Mouse (Mus musculus): ENCODE measurements at regions not wholly inside any gene's neighbourhood (a gene's known extent, or its start where the extent isn't known, plus 50 kb on each side); places are given as distances from the start of the nearest gene placed in this dataset.

- Histone ChIP-seq H3K9ac (ENCODE audit: low read depth, low read length) (peak overlapping the region; percentile 29; the same call in 1 of the 2 replicates), H3K36me3 (ENCODE audit: control insufficient read depth, insufficient read depth, low read length) (no peaks in the 10 kb centered on the region)
These were observed 67.9 kb upstream of the Serbp1 start for GRCm38 (mm10) chr6:67169873-67170673.

GRCm38 (mm10) chr6:67168803-67169202 is 69.2 kb upstream of the Serbp1 start:
- H3K36me3 ChIP-seq (ENCODE audit: control insufficient read depth, insufficient read depth, low read length), result no peaks in the 10 kb centered on the region
- peak overlapping the region; percentile 43 for H3K4me3 ChIP-seq (ENCODE audit: low read length)
- no peak for ATAC-seq
- H3K27ac ChIP-seq (ENCODE audit: low read length), result no peak overlapping the region
- H3K4me2 ChIP-seq (ENCODE audit: low read depth, low read length), result peak overlapping the region; percentile 50
- peak overlapping the region; percentile 44 for H3K9ac ChIP-seq (ENCODE audit: low read depth, low read length)
- H3K9me3 ChIP-seq (ENCODE audit: control insufficient read depth, low read length), result no peaks in the 10 kb centered on the region
- H3K27me3 ChIP-seq (replicated peaks; ENCODE audit: control insufficient read depth, insufficient read depth, low read length), result no peaks in the 10 kb centered on the region
- no peaks in the 10 kb centered on the region; the same call in 1 of the 2 replicates for H3K4me1 ChIP-seq (ENCODE audit: control insufficient read depth, insufficient read depth, low read length)
- WGBS, result 37% methylated on average over 2 of the region's 2 CpGs

More at GRCm38 (mm10) chr6:67169873-67170673, 67.9 kb upstream of the Serbp1 start:
- H3K27ac ChIP-seq (ENCODE audit: low read length), result 0 out of 2 replicates have a peak overlapping the region, but pooled peaks have one; percentile 12
- peak; percentile 92 for ATAC-seq
- peak overlapping the region; percentile 30 for H3K4me2 ChIP-seq (ENCODE audit: low read depth, low read length)
- H3K4me3 ChIP-seq (ENCODE audit: low read length), result peak overlapping the region; percentile 27
- no peaks in the 10 kb centered on the region; the same call in 1 of the 2 replicates for H3K4me1 ChIP-seq (ENCODE audit: control insufficient read depth, insufficient read depth, low read length)
- H3K27me3 ChIP-seq (replicated peaks; ENCODE audit: control insufficient read depth, insufficient read depth, low read length), result no peaks in the 10 kb centered on the region
- no peaks in the 10 kb centered on the region for H3K9me3 ChIP-seq (ENCODE audit: control insufficient read depth, low read length)
- 43% methylated on average over 13 of the region's 13 CpGs for WGBS

- Histone ChIP-seq H3K4me2 (ENCODE audit: low read depth, low read length) (peak overlapping the region; percentile 50), H3K4me3 (ENCODE audit: low read length) (peak overlapping the region; percentile 43), H3K36me3 (ENCODE audit: control insufficient read depth, insufficient read depth, low read length) (no peaks in the 10 kb centered on the region), H3K27me3 (replicated peaks; ENCODE audit: control insufficient read depth, insufficient read depth, low read length) (no peaks in the 10 kb centered on the region), H3K9me3 (ENCODE audit: control insufficient read depth, low read length) (no peaks in the 10 kb centered on the region), H3K9ac (ENCODE audit: low read depth, low read length) (peak overlapping the region; percentile 44), H3K4me1 (ENCODE audit: control insufficient read depth, insufficient read depth, low read length) (no peaks in the 10 kb centered on the region; the same call in 1 of the 2 replicates), H3K27ac (ENCODE audit: low read length) (no peak overlapping the region)
- 15% methylated on average over 11 of the region's 11 CpGs for WGBS
- peak; percentile 60 for ATAC-seq
These were observed 69.8 kb upstream of the Serbp1 start for GRCm38 (mm10) chr6:67168031-67168777.

- Histone ChIP-seq H3K27me3 (replicated peaks; ENCODE audit: control insufficient read depth, insufficient read depth, low read length) (no peaks in the 10 kb centered on the region), H3K4me2 (ENCODE audit: low read depth, low read length) (no peak overlapping the region), H3K4me3 (ENCODE audit: low read length) (no peak overlapping the region), H3K4me1 (ENCODE audit: control insufficient read depth, insufficient read depth, low read length) (no peaks in the 10 kb centered on the region; the same call in 1 of the 2 replicates), H3K27ac (ENCODE audit: low read length) (no peak overlapping the region), H3K36me3 (ENCODE audit: control insufficient read depth, insufficient read depth, low read length) (no peaks in the 10 kb centered on the region), H3K9ac (ENCODE audit: low read depth, low read length) (no peak overlapping the region), H3K9me3 (ENCODE audit: control insufficient read depth, low read length) (no peaks in the 10 kb centered on the region)
- 84% methylated on average over 6 of the region's 6 CpGs for WGBS
- ATAC-seq, result no peak
These were observed 72.9 kb upstream of the Serbp1 start for GRCm38 (mm10) chr6:67165091-67165490.

GRCm38 (mm10) chr6:67163947-67164346 is 74.0 kb upstream of the Serbp1 start:
- no peak overlapping the region for H3K9ac ChIP-seq (ENCODE audit: low read depth, low read length)
- WGBS, result 79% methylated on average over 2 of the region's 2 CpGs
- H3K4me3 ChIP-seq (ENCODE audit: low read length), result no peak overlapping the region
- H3K36me3 ChIP-seq (ENCODE audit: control insufficient read depth, insufficient read depth, low read length), result no peaks in the 10 kb centered on the region
- H3K4me2 ChIP-seq (ENCODE audit: low read depth, low read length), result no peak overlapping the region
- no peak for ATAC-seq
- no peaks in the 10 kb centered on the region; the same call in 1 of the 2 replicates for H3K4me1 ChIP-seq (ENCODE audit: control insufficient read depth, insufficient read depth, low read length)
- no peaks in the 10 kb centered on the region for H3K9me3 ChIP-seq (ENCODE audit: control insufficient read depth, low read length)
- H3K27ac ChIP-seq (ENCODE audit: low read length), result no peak overlapping the region
- H3K27me3 ChIP-seq (replicated peaks; ENCODE audit: control insufficient read depth, insufficient read depth, low read length), result no peaks in the 10 kb centered on the region

DNA sequence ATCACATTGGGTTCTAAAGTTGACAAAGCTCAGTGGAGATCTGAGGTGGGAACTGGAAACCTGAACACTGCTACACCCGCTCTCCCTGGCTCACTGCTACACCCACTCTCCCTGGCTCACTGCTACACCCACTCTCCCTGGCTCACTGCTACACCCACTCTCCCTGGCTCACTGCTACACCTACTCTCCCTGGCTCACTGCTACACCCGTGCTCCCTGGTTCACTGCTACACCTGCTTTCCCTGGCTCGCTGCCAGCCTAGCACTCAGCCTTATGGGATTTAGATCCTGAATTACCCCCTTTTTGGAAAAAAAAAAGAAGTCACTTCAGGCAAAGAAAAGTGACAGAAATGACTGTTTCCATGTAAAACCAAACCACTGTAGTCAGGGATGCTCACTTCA is 75.2 kb upstream of the Serbp1 start:
- Histone ChIP-seq H3K36me3 (ENCODE audit: control insufficient read depth, insufficient read depth, low read length) (no peaks in the 10 kb centered on the region), H3K9ac (ENCODE audit: low read depth, low read length) (no peak overlapping the region), H3K4me1 (ENCODE audit: control insufficient read depth, insufficient read depth, low read length) (no peaks in the 10 kb centered on the region; the same call in 1 of the 2 replicates), H3K27me3 (replicated peaks; ENCODE audit: control insufficient read depth, insufficient read depth, low read length) (no peaks in the 10 kb centered on the region), H3K4me3 (ENCODE audit: low read length) (no peak overlapping the region), H3K9me3 (ENCODE audit: control insufficient read depth, low read length) (no peaks in the 10 kb centered on the region), H3K27ac (ENCODE audit: low read length) (no peak overlapping the region), H3K4me2 (ENCODE audit: low read depth, low read length) (no peak overlapping the region)
- WGBS, result 60% methylated on average over 3 of the region's 3 CpGs
- ATAC-seq, result no peak

DNA sequence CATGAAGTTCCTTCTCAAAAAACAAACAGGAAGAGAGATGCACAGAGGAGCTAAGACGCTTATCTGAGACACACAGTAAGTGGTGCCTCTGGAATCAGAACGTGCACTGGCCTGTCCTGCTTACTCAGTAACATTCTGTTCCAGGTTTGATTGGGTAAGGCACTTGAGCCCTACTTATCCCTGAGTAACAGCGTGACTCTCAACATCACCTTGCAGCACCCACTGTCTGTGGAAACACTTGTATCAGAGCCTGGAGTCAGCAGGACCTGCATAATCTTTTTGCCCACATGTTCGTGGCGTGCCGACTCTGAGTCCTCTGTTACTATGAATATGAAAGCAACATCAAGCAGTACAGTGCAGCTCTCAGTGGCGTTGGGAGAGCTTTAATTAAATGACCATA is 76.4 kb upstream of the Serbp1 start:
- H3K4me3 ChIP-seq (ENCODE audit: low read length), result no peak overlapping the region
- no peaks in the 10 kb centered on the region for H3K36me3 ChIP-seq (ENCODE audit: control insufficient read depth, insufficient read depth, low read length)
- no peaks in the 10 kb centered on the region for H3K27me3 ChIP-seq (replicated peaks; ENCODE audit: control insufficient read depth, insufficient read depth, low read length)
- no peaks in the 10 kb centered on the region for H3K4me1 ChIP-seq (ENCODE audit: control insufficient read depth, insufficient read depth, low read length)
- 70% methylated on average over 7 of the region's 7 CpGs for WGBS
- H3K9ac ChIP-seq (ENCODE audit: low read depth, low read length), result no peak overlapping the region
- no peaks in the 10 kb centered on the region for H3K9me3 ChIP-seq (ENCODE audit: control insufficient read depth, low read length)
- H3K27ac ChIP-seq (ENCODE audit: low read length), result no peak overlapping the region
- peak; percentile 76 for ATAC-seq
- H3K4me2 ChIP-seq (ENCODE audit: low read depth, low read length), result no peak overlapping the region

DNA sequence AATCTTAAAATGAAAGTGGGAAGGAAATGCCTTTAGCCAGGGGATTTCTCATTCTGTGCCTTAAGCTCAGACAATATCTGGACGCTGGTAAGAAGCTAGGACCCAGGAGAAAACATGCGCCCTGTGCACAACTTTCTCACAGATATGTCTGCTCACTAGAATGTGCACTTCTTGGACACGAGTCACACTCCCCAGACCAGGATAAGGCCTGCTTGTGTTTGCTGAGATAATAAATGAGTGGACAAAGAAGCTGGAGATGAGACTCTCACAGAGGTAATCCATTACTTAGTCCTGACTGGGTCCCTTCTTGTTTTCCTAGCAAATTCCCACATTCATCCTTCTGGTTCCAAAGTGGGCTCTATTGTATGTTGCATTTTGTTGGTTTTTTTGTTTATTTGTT is 77.4 kb upstream of the Serbp1 start:
- no peak for ATAC-seq
- no peak overlapping the region for H3K4me3 ChIP-seq (ENCODE audit: low read length)
- no peak overlapping the region for H3K4me2 ChIP-seq (ENCODE audit: low read depth, low read length)
- no peaks in the 10 kb centered on the region for H3K27me3 ChIP-seq (replicated peaks; ENCODE audit: control insufficient read depth, insufficient read depth, low read length)
- WGBS, result 73% methylated on average over 3 of the region's 3 CpGs
- no peak overlapping the region for H3K27ac ChIP-seq (ENCODE audit: low read length)
- H3K9me3 ChIP-seq (ENCODE audit: control insufficient read depth, low read length), result no peaks in the 10 kb centered on the region
- no peak overlapping the region for H3K9ac ChIP-seq (ENCODE audit: low read depth, low read length)
- H3K4me1 ChIP-seq (ENCODE audit: control insufficient read depth, insufficient read depth, low read length), result no peaks in the 10 kb centered on the region
- H3K36me3 ChIP-seq (ENCODE audit: control insufficient read depth, insufficient read depth, low read length), result no peaks in the 10 kb centered on the region

DNA sequence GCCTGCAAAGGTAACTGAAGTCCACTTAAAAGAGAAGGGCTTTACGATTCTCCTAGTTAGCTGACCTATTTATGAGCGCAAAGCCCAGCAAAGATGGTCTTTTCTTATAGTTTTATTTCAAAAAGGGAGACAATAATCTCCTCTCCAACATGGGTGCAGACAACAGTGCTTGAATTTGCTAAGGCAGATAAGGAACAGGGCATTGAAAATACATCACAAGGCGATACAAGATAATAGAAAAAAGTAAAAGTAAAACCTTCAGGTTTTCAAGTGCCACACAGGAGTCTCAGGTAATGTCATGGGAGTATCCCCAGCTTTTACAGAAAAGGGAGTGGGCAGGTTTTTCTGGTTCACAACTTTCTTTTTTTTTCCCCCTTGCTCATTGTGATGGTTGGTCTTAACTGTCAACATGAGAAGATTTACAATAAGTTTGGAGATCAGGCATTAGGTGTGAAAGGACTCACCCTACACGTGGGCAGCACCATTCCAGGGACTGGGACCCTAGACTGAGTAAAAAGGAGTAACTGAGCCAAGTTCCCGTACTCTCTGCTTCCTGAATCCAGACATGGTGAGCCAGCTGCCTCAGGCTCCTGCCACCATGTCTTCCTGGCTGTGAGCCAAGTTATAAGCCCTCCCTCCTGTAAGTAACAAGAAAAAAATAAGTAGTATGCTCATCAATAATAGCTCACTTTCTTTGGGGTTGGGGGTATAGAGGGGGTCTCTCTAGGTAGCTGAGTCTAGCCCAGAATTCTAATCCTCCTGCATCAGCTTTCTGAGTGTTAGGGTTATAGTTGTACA is 78.1 kb upstream of the Serbp1 start:
- Histone ChIP-seq H3K4me2 (ENCODE audit: low read depth, low read length) (no peak overlapping the region), H3K9me3 (ENCODE audit: control insufficient read depth, low read length) (no peaks in the 10 kb centered on the region), H3K36me3 (ENCODE audit: control insufficient read depth, insufficient read depth, low read length) (no peaks in the 10 kb centered on the region), H3K27me3 (replicated peaks; ENCODE audit: control insufficient read depth, insufficient read depth, low read length) (no peaks in the 10 kb centered on the region), H3K27ac (ENCODE audit: low read length) (no peak overlapping the region), H3K4me3 (ENCODE audit: low read length) (no peak overlapping the region), H3K9ac (ENCODE audit: low read depth, low read length) (no peak overlapping the region), H3K4me1 (ENCODE audit: control insufficient read depth, insufficient read depth, low read length) (no peaks in the 10 kb centered on the region)
- WGBS, result 66% methylated on average over 5 of the region's 5 CpGs
- ATAC-seq, result no peak
